ENCODE assay signal across 13 mouse cellular contexts in genomic region chr1:71893636-71894035, GRCm38 (mm10).
A peak's percentile ranks its signal among the peaks of the same experiment; 100 is the strongest.
DNase-seq lines count a peak whose midpoint lies in the region; ATAC-seq lines count a peak whose summit lies in the region.
"Had no signal": no experiment of that assay in that cellular context is flagged by ENCODE, and none has a peak within 500 bp of the region (broad histone marks: within the 10 kb centered on the region; RNA-seq: fewer than 3 reads in every experiment).

No protein-coding gene starts in this region.

- no peak overlapping the region for H3K27ac ChIP-seq in hindbrain, embryonic 10.5 days
- H3K27ac ChIP-seq in hindbrain, embryonic 14.5 days: no peak overlapping the region
- H3K27ac ChIP-seq in heart, embryonic 14.5 days (replicated peaks in 1 of 2; ENCODE audit: control insufficient read depth in 1 of 2, insufficient read depth in 1 of 2, low read depth in 2 of 2, low read length in 2 of 2): peak overlapping the region in 1 of 2 experiments; percentile 14; a peak in 1 of 4 replicates
- H3K27ac ChIP-seq: liver, embryonic 15.5 days had no signal

- H3K4me2 ChIP-seq in hindbrain, embryonic 14.5 days (replicated peaks): no peak overlapping the region
- H3K4me2 ChIP-seq in heart, embryonic 14.5 days (ENCODE audit: low read length): 0 out of 2 replicates have a peak overlapping the region, but pooled peaks have one; percentile 21
- H3K4me2 ChIP-seq: liver, embryonic 15.5 days had no signal

- H3K36me3 ChIP-seq in hindbrain, embryonic 10.5 days: no peaks in the 10 kb centered on the region
- H3K36me3 ChIP-seq in hindbrain, embryonic 14.5 days (replicated peaks; ENCODE audit: control insufficient read depth, insufficient read depth): no peaks in the 10 kb centered on the region
- H3K36me3 ChIP-seq in heart, embryonic 14.5 days (ENCODE audit: control insufficient read depth, insufficient read depth, low read length): no peaks in the 10 kb centered on the region
- H3K36me3 ChIP-seq: liver, embryonic 15.5 days had no signal

- H3K9me3 ChIP-seq in hindbrain, embryonic 10.5 days: no peaks in the 10 kb centered on the region
- no peaks in the 10 kb centered on the region for H3K9me3 ChIP-seq in hindbrain, embryonic 14.5 days (ENCODE audit: control insufficient read depth, low read length)
- no peaks in the 10 kb centered on the region for H3K9me3 ChIP-seq in heart, embryonic 14.5 days (ENCODE audit: control insufficient read depth, low read length)
- H3K9me3 ChIP-seq: liver, embryonic 15.5 days had no signal

- no peak overlapping the region for H3K9ac ChIP-seq in hindbrain, embryonic 14.5 days
- H3K9ac ChIP-seq in heart, embryonic 14.5 days (ENCODE audit: low read length): no peak overlapping the region
- H3K9ac ChIP-seq: liver, embryonic 15.5 days had no signal

- WGBS in hindbrain, embryonic 10.5 days: 55% methylated on average over 5 of the region's 5 CpGs
- WGBS in hindbrain, embryonic 14.5 days: 87% methylated on average over 5 of the region's 5 CpGs
- 6% methylated on average over 5 of the region's 5 CpGs for WGBS in heart, embryonic 14.5 days

- ATAC-seq in hindbrain, embryonic 14.5 days (ENCODE audit: low FRiP score): no peak
- ATAC-seq in heart, embryonic 14.5 days (ENCODE audit: insufficient number of reproducible peaks, insufficient read depth, low FRiP score, low read depth): no peak

- peaks cover 8% of the 10 kb centered on the region for H3K4me1 ChIP-seq in hindbrain, embryonic 10.5 days (replicated peaks)
- 0 out of 2 replicates have a peak, but pooled peaks cover 8% of the 10 kb centered on the region for H3K4me1 ChIP-seq in hindbrain, embryonic 14.5 days (replicated peaks; ENCODE audit: control insufficient read depth, insufficient read depth, low read length)
- peaks cover 17 to 22% of the 10 kb centered on the region in 2 experiments for H3K4me1 ChIP-seq in heart, embryonic 14.5 days (ENCODE audit: control insufficient read depth in 2 of 2, insufficient read depth in 2 of 2, low read length in 2 of 2)

- H3K4me3 ChIP-seq in hindbrain, embryonic 10.5 days: no peak overlapping the region
- H3K4me3 ChIP-seq in hindbrain, embryonic 14.5 days (replicated peaks; ENCODE audit: low read length): no peak overlapping the region
- no peak overlapping the region for H3K4me3 ChIP-seq in heart, embryonic 14.5 days (ENCODE audit: control insufficient read depth in 1 of 2, insufficient read depth in 1 of 2, low read depth in 1 of 2, low read length in 2 of 2)
- H3K4me3 ChIP-seq: liver, embryonic 15.5 days had no signal

- no peaks in the 10 kb centered on the region for H3K27me3 ChIP-seq in hindbrain, embryonic 10.5 days (ENCODE audit: insufficient read depth, poor library complexity, severe bottlenecking)
- no peaks in the 10 kb centered on the region for H3K27me3 ChIP-seq in hindbrain, embryonic 14.5 days (ENCODE audit: control insufficient read depth, insufficient read depth, low read length)
- no peaks in the 10 kb centered on the region for H3K27me3 ChIP-seq in heart, embryonic 14.5 days (ENCODE audit: control insufficient read depth, insufficient read depth, low read length)
- H3K27me3 ChIP-seq: liver, embryonic 15.5 days had no signal

- DNase-seq in hindbrain, embryonic 10.5 days (ENCODE audit: low spot score): peak; percentile 19
- no peak for DNase-seq in hindbrain, embryonic 14.5 days (ENCODE audit: low spot score)
- peak; percentile 11 to 30 for DNase-seq in adrenal gland, postnatal 36 days
- peak; percentile 70 for DNase-seq in lung, postnatal 25 days (ENCODE audit: low spot score)
- DNase-seq in layer of hippocampus, adult 9-11 months: no peak
- no peak for DNase-seq in left cerebral cortex, adult 9 months (ENCODE audit: low spot score in 2 of 2)
- DNase-seq in cerebellum, postnatal 4 days (ENCODE audit: low spot score in 2 of 2): no peak
- DNase-seq: cerebellum, adult 2 months; kidney, postnatal 4 days; right cerebral cortex, postnatal 4 days; thymus, postnatal 36 days had no signal

Comparison
In these comparisons a context has a peak if more than half of its experiments do, and no peak if none do; other contexts are left out.
1. DNase-seq: peak in hindbrain, embryonic 10.5 days (single experiment), adrenal gland, postnatal 36 days (2 of 2) and lung, postnatal 25 days (single experiment); none in hindbrain, embryonic 14.5 days (single experiment), layer of hippocampus, adult 9-11 months (single experiment), left cerebral cortex, adult 9 months (0 of 2) and cerebellum, postnatal 4 days (0 of 2).